Mouse (Mus musculus) adrenal gland, postnatal 10 days (tissue): Measurements from ENCODE around the gene Ndufb8. TPM values are rescaled to one million over a fixed set of nuclear protein-coding genes. Genes with fewer than 3 reads are reported as not detected.

Experiments used
- DNase-seq: peaks from one replicate; pipeline ENCODE4 v3.0.0; 2021; ENCODE audit warnings: mixed read lengths
- long read RNA-seq, 2 experiments: library from polyadenylated mRNA; stranded (forward); transcript quantifications; one replicate each; pipeline ENCODE4 v2.0.0; 2021
- total RNA-seq, 2 experiments: library from RNA; stranded (reverse); gene quantifications; 2 replicates each; pipeline ENCODE4 v1.2.3; 2021

The Ndufb8 gene
- 1,000 to 10,000 TPM; 1,057 to 1,125 TPM for total RNA-seq
- long read RNA-seq, experiment 1, transcript Ndufb8-209 (5 exons, 2,142 nt), result minor isoform, 12 of 1,067 reads
- long read RNA-seq, experiment 1, transcript Ndufb8-202 (2 exons, 341 nt), result minor isoform, 11 of 1,067 reads
- long read RNA-seq, experiment 1, transcript Ndufb8-201 (5 exons, 680 nt), result major isoform, 944 of 1,067 reads
- long read RNA-seq, experiment 1, transcript Ndufb8-205 (5 exons, 603 nt), result minor isoform, 9 of 1,067 reads
- long read RNA-seq, experiment 1, partial matches to known transcripts, result 74 of 1,067 reads
- long read RNA-seq, experiment 1, other reads (novel, unspliced or antisense), result 16 of 1,067 reads
- long read RNA-seq, experiment 2, transcript Ndufb8-201 (5 exons, 680 nt), result major isoform, 743 of 841 reads
- long read RNA-seq, experiment 2, transcript Ndufb8-209 (5 exons, 2,142 nt), result minor isoform, 6 of 841 reads
- long read RNA-seq, experiment 2, transcript Ndufb8-205 (5 exons, 603 nt), result minor isoform, 12 of 841 reads
- long read RNA-seq, experiment 2, transcript Ndufb8-202 (2 exons, 341 nt), result minor isoform, 19 of 841 reads
- long read RNA-seq, experiment 2, partial matches to known transcripts, result 47 of 841 reads
- long read RNA-seq, experiment 2, other reads (novel, unspliced or antisense), result 14 of 841 reads

- peak; percentile 99 for DNase-seq
Observed at GRCm38 (mm10) chr19:44554861-44555590, at the start of gene Ndufb8. Ndufb8 (minus strand) TSS chr19:44555440.

DNA sequence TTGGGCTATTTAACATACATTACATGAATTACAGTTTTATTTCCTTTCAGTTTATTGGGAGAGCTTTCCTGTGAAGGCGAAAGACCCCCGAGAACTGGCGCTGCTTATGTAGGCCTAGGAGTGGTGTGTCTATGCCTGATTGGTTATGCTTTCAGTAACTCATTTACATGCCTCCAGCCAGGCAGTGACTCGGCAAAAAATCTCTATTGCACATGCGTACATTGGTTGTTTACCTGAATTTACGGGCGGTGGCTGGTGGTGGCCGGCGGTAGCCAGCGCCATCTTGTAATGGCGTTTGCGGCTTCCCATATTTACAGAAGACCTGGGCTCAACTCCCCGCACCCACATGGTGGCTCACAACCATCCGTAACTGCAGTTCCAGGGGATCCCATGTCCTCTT lies 38.9 kb upstream of the Ndufb8 start:
- DNase-seq, result no peak

DNA sequence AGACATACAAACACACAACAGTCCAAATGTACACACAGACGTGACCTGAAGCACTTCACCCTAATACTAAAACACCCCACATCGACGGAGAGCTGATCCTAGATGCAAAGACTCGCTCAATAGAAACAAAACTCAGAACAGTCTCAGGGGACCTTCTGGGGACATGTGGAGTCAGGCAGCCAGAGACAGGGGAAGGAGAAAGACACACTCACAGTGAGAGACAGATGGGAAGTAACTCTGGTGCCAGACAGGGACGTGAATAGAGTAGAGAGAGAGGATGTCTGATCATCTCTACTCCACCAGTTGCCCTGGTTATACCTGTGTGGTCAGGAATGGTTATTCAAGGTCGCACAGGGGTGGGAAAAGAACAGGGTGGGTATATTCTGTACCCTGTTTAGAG lies 36.4 kb upstream of the Ndufb8 start:
- DNase-seq, result no peak

- DNase-seq, result no peak
Observed at GRCm38 (mm10) chr19:44590992-44591391, 35.8 kb upstream of the Ndufb8 start.

DNA sequence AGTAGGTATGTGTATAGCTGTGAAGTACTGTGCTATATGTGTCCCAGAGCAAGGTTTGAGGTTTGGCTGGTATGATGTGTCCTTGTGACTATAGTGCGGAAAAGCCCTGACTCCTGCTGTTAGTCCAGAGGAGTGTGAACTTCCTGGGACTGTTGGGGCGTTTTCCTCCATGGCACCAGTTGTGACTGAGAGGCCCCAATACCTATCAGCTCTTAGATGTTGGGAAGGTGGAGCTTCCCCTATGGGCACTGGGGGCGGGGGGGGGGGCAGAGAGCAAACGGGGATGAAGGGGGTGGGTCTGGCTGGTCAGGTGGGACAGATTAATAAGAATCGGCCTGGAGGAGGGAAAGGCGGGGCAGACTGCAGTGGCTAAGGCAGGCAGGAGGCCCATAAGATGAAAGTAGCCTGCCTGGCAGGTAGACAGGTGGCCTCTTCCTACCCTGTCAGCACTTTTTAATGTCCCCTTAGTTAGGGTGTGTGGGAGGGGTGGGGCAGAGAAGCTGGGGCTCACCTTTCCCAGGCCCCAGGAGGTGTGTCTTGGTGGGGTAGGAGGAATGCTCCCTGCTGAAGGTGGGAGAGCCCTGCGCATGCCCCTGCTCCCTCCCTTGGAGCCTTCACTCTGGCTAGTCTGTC lies 34.5 kb upstream of the Ndufb8 start:
- DNase-seq, result no peak

- no peak for DNase-seq
Observed at GRCm38 (mm10) chr19:44588036-44588435, 32.8 kb upstream of the Ndufb8 start.

DNA sequence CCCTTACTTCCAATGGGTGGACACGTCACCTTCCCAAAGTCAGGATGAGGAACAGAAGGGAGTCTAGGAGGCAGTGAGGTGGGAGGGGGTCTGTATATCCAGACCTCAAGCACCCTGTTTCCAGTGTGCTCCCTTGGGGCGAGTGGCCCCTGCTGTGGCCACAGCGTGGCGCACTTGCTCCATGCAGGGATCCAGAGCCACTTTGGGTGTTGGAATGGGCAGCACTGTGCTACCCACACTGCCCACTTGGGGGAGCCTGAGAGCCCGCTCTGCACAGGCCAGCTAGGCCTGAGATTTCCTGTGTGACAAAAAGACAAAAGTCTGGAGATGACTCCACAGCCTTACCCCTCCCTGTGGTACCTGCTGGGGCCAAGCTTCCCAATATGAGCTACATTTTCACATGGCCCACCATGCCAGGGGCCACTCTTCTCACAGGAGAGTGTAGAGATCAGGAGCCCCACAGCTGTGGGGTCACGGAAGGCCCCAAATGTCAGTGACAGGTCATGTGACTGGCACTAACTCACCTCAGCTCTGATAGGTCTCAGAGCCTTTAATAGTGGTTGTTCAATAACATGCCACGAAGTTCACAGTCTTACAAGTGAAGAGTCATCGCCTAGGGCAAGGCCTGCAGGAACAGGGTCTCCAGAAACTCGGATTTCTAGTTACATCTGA lies 27.5 kb upstream of the Ndufb8 start:
- DNase-seq, result peak; percentile 97

DNA sequence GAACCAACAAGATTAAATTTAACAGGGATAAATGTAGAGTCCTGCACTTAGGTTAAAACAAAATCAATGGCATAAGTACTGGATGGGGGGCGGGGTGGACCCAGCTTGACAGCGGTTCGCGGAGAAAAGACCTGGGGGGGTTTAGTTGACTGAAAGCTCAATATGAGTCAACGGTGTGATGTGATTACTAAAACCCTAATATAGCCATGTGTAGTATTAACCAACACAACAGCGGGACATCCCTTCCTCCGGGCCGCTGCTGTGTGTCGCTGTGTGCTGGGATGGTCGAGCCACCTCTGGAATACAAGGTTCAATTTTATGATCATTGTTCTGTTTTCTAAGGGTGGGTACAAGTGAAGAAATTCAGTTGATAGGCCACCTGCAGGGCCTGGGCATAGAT lies 26.9 kb upstream of the Ndufb8 start:
- DNase-seq, result no peak

GRCm38 (mm10) chr19:44578038-44578437 lies 22.8 kb upstream of the Ndufb8 start:
- DNase-seq, result no peak

GRCm38 (mm10) chr19:44576275-44576674 lies 21.0 kb upstream of the Ndufb8 start:
- DNase-seq, result no peak

- no peak for DNase-seq
Observed at GRCm38 (mm10) chr19:44567763-44568162, 12.5 kb upstream of the Ndufb8 start.

DNA sequence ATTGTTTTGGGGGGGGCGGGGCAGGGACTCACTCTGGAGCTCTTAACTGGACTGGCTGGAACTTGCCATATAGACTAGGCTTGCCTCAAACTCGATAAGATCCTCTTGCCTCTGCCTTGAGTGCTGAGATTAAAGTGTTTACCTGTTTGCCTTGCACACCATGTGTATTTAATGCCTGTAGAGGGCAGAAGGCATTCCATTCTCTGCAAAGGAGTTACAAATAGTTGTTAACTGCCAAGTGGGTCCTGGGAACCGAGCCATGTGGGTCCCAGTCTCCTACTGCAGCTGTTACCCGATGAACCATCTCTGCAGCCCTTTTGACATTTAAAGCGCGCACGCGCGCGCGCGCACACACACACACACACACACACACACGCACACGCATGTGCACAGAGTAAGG lies 8.8 kb upstream of the Ndufb8 start:
- DNase-seq, result no peak

DNA sequence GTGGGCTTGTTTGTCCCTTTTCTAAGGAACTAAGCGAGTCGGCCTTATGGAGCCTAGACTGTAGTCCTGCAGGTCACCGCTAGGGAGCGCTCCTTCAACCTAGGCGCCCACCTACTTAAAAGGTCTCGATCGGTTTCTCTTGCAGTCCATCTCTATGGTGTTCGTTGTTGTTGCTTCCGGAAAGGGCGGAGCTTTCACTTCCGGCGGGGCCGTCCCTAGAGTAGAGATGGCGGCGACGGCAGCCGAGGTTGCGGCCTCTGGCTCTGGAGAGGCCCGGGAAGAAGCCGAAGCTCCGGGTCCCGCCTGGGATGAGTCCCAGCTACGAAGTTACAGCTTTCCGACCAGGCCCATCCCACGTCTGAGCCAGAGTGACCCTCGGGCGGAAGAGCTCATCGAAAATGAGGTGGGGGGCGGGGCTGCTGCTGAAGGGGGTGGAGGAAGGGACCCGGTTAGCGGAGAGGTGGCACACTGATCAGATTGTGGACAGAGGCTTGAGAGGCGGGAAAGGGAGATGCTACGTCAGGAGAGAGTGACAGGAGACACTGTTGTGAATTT lies 7.5 kb upstream of the Ndufb8 start, which contains the start of gene Hif1an:
TSS of gene Hif1an (plus strand) at position 199 of the 555 bp plus-strand sequence.
- DNase-seq, result peak; percentile 95

- no peak for DNase-seq
Observed at GRCm38 (mm10) chr19:44554490-44554860, 765 bp downstream of the Ndufb8 start.

DNA sequence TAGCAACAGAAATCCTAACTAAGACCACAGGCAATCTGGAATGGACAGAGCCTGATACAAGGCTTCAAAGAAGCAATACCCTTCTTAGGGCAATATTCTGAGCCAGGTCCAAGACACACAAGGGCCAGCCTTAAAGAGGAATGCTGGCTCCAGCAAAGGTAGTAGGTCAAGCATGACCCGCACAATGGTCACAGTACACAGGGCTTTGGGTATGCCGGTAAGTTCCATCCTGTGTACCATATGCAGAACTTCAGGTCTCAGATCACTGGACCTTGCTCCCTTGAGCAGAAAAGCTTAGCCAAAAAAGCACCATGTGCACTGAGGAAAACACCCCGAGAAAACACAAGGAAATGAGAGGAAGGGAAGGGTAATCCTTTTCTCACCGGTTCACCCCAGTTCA lies 2.0 kb downstream of the Ndufb8 start:
- DNase-seq, result no peak

- DNase-seq, result no peak
Observed at GRCm38 (mm10) chr19:44552731-44553130, 2.5 kb downstream of the Ndufb8 start, which contains the start of gene Gm20538. Gm20538 (minus strand) TSS chr19:44552831.

- DNase-seq, result peak; percentile 81
Observed at GRCm38 (mm10) chr19:44545321-44546041, 9.8 kb downstream of the Ndufb8 start, which contains the start of gene Sec31b. Sec31b (minus strand) TSS chr19:44545864.

DNA sequence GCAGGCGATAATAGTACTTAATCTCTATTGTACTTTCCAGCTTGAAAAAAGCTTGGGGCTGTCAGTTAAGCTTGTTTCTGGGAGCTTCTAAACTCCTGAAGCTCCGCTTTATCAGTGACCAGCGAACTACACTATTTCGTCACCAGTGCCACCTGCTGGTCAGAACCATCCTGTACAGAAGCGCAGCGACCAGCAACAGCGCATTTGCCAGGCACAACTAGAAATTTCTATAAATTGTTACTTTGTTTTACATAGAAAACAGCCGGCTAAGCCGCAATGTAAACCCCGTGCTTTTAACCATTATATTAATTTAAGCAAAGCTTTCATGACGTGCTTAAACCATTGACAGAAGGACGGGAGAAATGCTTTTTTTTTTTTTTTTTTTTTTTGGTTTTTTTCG lies 10.5 kb downstream of the Ndufb8 start:
- DNase-seq, result peak; percentile 85

- no peak for DNase-seq
Observed at GRCm38 (mm10) chr19:44544372-44544771, 10.9 kb downstream of the Ndufb8 start.

DNA sequence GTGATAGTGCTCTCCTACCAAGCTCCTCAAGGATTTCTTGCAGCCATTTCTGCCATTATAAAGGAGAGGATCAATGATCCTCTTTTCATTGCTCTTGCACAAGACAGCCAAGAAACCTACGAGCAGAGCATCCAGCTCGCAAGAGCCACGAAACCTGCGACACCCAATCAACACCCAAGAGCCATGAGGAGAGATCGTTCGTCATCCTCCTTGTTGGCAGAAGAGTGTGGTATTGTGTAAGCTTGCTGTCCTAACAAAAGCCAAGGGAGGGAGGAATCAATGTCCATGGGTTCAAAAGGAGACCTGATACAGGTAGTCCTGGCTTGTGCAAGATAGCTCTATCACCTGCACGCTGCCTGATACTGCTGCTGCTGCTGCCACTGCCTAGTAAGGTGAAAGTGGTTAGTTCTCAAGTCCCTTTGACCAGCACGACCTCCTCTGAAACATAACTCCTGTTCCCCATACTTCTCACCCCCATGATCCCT lies 12.5 kb downstream of the Ndufb8 start:
- DNase-seq, result no peak

- no peak for DNase-seq
Observed at GRCm38 (mm10) chr19:44537416-44537815, 17.8 kb downstream of the Ndufb8 start.
